Mouse (Mus musculus) forebrain, embryonic 11.5 days (tissue): ENCODE results near the gene Pnma1. TPM values are rescaled to one million over a fixed set of nuclear protein-coding genes. Genes with fewer than 3 reads are reported as not detected.
"Not testable (repeated sequence)": the region's sequence is repeated elsewhere in the genome, so short reads cannot be mapped to it uniquely, and the experiment has no call there.

ENCODE experiments used
- ATAC-seq: fragments of 200-750 bp; cut with Nextera tagmentation; replicated peaks from 2 replicates; pipeline ENCODE4 v1.8.0; 2017; ENCODE audit warnings: moderate TSS enrichment; ENCODE audit not compliant: low FRiP score
- DNase-seq: peaks from one replicate; pipeline ENCODE4 v3.0.0-alpha.2; 2017; ENCODE audit warnings: low spot score
- H3K27ac ChIP-seq: fragments of 300-500 bp; sonication (generic); 2 replicates; pipeline ENCODE4 v1.5.1; 2014; ENCODE audit warnings: low read depth, low read length
- H3K27me3 ChIP-seq: fragments of 300-500 bp; sonication (generic); 2 replicates; pipeline ENCODE4 v1.6.1; 2014; ENCODE audit warnings: mild to moderate bottlenecking, low read length, mixed read lengths; ENCODE audit not compliant: control insufficient read depth, insufficient read depth
- H3K36me3 ChIP-seq: fragments of 300-500 bp; sonication (generic); 2 replicates; pipeline ENCODE4 v1.6.1; 2014; ENCODE audit warnings: mild to moderate bottlenecking, low read length, moderate library complexity, mixed read lengths; ENCODE audit not compliant: control insufficient read depth, insufficient read depth
- H3K4me1 ChIP-seq: fragments of 300-500 bp; sonication (generic); replicated peaks from 2 replicates; pipeline ENCODE4 v1.6.1; 2014; ENCODE audit warnings: low read length, mixed read lengths; ENCODE audit not compliant: control insufficient read depth, insufficient read depth
- H3K4me2 ChIP-seq: fragments of 300-500 bp; sonication (generic); 2 replicates; pipeline ENCODE4 v1.6.1; 2014; ENCODE audit warnings: low read depth, mild to moderate bottlenecking, low read length, moderate library complexity, mixed read lengths; ENCODE audit not compliant: severe bottlenecking
- H3K4me3 ChIP-seq: fragments of 300-500 bp; sonication (generic); 2 replicates; pipeline ENCODE4 v1.5.1; 2014; ENCODE audit warnings: low read depth, low read length
- H3K9ac ChIP-seq: fragments of 300-500 bp; sonication (generic); 2 replicates; pipeline ENCODE4 v1.6.1; 2014; ENCODE audit warnings: low read length
- H3K9me3 ChIP-seq: fragments of 300-500 bp; sonication (generic); 2 replicates; pipeline ENCODE4 v1.6.1; 2016; ENCODE audit warnings: low read length, mixed read lengths; ENCODE audit not compliant: control insufficient read depth
- WGBS: fragments of 180-500 bp; shearing (Covaris S2); extraction: QIAGEN DNeasy Blood & Tissue Kit; methylation state at CpG from one replicate; pipeline ENCODE4 v1.1.7; 2014; 5-methylcytosine and 5-hydroxymethylcytosine counted together
- polyA plus RNA-seq: library from polyadenylated mRNA; unstranded; fragments of >200 nt; fragmentation: Nextera tagmentation; extraction: Ambion mirVana; gene quantifications from 2 replicates; pipeline ENCODE4 v1.2.1, GENCODE M21; 2014

Pnma1 gene
- polyA plus RNA-seq, 1 experiment from 2014 or later = 1.9 TPM

DNA sequence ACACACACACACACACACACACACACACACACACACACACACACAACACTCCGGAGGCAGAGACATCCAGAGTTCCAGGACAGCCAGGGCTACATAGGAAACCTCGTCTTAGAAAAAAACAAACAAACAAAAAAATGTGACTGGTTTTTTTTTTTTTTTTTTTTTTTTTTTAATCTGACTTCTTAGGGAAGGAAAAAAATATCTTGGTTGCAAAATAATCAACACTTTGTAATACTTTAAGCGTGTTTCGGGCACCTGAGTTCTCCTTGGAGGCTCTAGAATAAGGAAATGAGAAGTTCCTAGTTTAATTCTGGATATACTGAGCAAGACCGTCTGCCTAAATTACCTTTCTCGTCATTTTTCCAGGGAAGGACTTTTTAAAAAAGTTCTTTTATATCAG lies 34.6 kb downstream of the Pnma1 start:
- Histone ChIP-seq H3K9me3 (no peaks in the 10 kb centered on the region), H3K27ac (no peak overlapping the region), H3K4me2 (peak overlapping the region; percentile 67; the same call in 1 of the 2 replicates), H3K27me3 (no peaks in the 10 kb centered on the region), H3K4me1 (peaks cover 3% of the 10 kb centered on the region; the same call in 1 of the 2 replicates), H3K36me3 (no peaks in the 10 kb centered on the region), H3K9ac (peak overlapping the region; percentile 31; the same call in 1 of the 2 replicates), H3K4me3 (peak overlapping the region; percentile 83)
- DNase-seq (no peak), ATAC-seq (no peak)
- WGBS = 60% methylated on average over 6 of the region's 6 CpGs

DNA sequence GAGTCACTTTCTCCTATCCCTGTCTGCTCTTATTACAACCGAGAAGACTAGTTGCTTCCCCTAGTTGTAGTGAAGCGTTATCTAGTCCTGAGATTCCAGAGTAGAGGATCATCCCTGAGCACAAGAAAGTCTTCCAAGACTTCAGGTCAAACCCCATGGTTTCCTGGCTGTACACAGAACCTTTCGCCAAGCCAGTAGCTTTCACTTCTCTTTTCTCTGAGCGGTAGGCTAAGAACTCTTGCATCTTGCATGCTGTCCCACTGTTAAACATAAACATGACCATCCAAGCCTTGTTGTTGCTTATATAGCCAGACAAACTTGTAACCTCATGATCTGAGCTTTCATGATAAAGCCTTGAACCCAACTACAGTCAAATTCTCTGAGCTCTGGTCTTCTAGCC lies 37.5 kb downstream of the Pnma1 start:
- no peaks in the 10 kb centered on the region for H3K27me3 ChIP-seq
- H3K27ac ChIP-seq = no peak overlapping the region
- H3K9ac ChIP-seq = no peak overlapping the region
- peaks cover 3% of the 10 kb centered on the region; the same call in 1 of the 2 replicates for H3K4me1 ChIP-seq
- H3K4me2 ChIP-seq = no peak overlapping the region
- DNase-seq (no peak), ATAC-seq (no peak)
- H3K9me3 ChIP-seq = no peaks in the 10 kb centered on the region
- no peak overlapping the region for H3K4me3 ChIP-seq
- 91% methylated on average over 4 of the region's 4 CpGs for WGBS
- no peaks in the 10 kb centered on the region for H3K36me3 ChIP-seq

DNA sequence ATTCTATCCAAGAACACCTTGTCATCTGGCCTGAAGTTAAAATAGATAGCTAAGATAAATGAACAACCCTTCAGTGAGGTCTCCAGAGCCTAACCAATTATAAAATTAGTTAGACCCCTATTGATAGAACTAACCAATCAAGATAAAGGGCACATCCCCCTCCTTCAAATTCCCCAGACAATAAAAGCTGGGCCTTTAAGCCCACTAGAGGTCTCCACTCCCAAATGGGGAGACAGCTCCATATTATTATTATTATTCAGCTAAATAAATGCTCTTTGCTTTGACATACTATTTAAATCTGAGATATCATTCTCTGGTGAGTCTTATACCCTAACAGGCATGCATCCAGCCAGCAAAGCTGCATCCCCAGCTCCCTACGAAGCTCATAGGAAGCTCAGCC lies 38.4 kb downstream of the Pnma1 start:
- no peaks in the 10 kb centered on the region for H3K27me3 ChIP-seq
- ATAC-seq (no peak), DNase-seq (no peak)
- H3K4me1 ChIP-seq = peaks cover 1% of the 10 kb centered on the region; the same call in 1 of the 2 replicates
- H3K9me3 ChIP-seq = no peaks in the 10 kb centered on the region
- H3K9ac ChIP-seq = no peak overlapping the region
- 87% methylated on average over 1 of the region's 1 CpGs for WGBS
- H3K4me2 ChIP-seq = no peak overlapping the region
- no peak overlapping the region for H3K27ac ChIP-seq
- H3K36me3 ChIP-seq = no peaks in the 10 kb centered on the region
- H3K4me3 ChIP-seq = no peak overlapping the region

DNA sequence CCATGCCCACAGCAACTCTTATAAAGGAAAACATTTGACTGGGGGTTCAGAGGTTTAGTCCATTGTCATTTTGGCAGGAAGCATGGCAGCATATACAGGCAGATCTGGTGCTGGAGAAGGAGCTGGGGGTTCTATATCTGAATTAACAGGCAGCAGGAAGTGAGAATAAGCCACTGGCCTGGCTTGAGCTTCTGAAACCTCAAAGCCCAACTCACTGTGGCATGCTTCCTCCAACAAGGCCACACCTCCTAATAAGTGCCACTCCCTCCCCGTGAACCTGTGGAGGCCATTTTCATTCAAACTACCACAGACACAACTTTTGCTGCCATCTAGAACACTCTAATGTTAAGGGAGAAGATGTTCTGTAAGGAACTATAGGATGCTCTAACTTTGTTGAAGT lies 40.6 kb downstream of the Pnma1 start:
- Histone ChIP-seq H3K9me3 (no peaks in the 10 kb centered on the region), H3K4me1 (no peaks in the 10 kb centered on the region), H3K36me3 (no peaks in the 10 kb centered on the region), H3K27me3 (no peaks in the 10 kb centered on the region), H3K4me2 (no peak overlapping the region), H3K4me3 (no peak overlapping the region), H3K27ac (no peak overlapping the region), H3K9ac (no peak overlapping the region)
- DNase-seq (peak; percentile 33), ATAC-seq (no peak)
- WGBS = 78% methylated on average over 1 of the region's 1 CpGs

DNA sequence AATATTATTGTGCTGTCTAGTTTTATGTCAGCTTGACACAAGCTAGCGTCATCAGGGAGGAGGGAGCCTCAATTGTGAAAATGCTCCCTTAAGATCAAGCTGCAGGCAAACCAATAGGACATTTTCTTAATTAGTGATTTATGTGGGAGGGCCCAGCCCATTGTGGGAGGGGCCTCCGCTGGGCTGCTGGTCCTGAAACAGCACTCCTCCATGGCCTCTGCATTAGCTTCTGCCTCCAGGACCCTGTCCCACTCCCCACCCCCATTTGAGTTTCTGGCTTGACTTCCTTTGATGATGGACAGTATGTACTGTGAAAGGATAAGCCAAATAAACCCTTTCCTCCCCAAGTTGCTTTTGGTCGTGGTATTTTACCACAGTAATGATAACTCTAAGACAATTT lies 41.3 kb downstream of the Pnma1 start:
- H3K9ac ChIP-seq = no peak overlapping the region
- 87% methylated on average over 3 of the region's 3 CpGs for WGBS
- no peak overlapping the region for H3K27ac ChIP-seq
- H3K4me2 ChIP-seq = no peak overlapping the region
- no peaks in the 10 kb centered on the region for H3K27me3 ChIP-seq
- DNase-seq = peak; percentile 13
- ATAC-seq = no peak
- H3K4me3 ChIP-seq = no peak overlapping the region
- H3K4me1 ChIP-seq = no peaks in the 10 kb centered on the region
- no peaks in the 10 kb centered on the region for H3K36me3 ChIP-seq
- no peaks in the 10 kb centered on the region for H3K9me3 ChIP-seq

DNA sequence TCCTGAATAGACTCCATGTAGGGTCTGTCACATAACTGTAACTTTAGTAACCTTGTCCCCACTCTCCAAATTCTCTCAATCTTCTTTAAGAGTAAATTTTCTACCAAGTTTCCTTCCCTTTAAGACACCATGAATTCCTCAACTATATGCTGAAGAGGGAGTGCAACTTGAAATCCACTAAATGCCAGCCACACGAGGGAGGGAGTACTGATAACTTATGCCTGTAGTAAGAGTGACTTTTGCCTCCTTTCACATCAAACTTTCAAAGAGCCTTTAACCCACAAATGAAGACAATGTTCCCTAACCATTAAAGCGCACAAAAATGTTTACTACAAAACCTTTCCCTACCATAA lies 46.8 kb downstream of the Pnma1 start:
- 58% methylated on average over 2 of the region's 2 CpGs for WGBS
- ATAC-seq = no peak
- DNase-seq = no peak
- Histone ChIP-seq H3K9ac (no peak overlapping the region), H3K9me3 (no peaks in the 10 kb centered on the region), H3K4me1 (no peaks in the 10 kb centered on the region), H3K27ac (no peak overlapping the region), H3K4me3 (peak overlapping the region; percentile 44), H3K27me3 (no peaks in the 10 kb centered on the region), H3K4me2 (peak overlapping the region; percentile 85), H3K36me3 (no peaks in the 10 kb centered on the region)

DNA sequence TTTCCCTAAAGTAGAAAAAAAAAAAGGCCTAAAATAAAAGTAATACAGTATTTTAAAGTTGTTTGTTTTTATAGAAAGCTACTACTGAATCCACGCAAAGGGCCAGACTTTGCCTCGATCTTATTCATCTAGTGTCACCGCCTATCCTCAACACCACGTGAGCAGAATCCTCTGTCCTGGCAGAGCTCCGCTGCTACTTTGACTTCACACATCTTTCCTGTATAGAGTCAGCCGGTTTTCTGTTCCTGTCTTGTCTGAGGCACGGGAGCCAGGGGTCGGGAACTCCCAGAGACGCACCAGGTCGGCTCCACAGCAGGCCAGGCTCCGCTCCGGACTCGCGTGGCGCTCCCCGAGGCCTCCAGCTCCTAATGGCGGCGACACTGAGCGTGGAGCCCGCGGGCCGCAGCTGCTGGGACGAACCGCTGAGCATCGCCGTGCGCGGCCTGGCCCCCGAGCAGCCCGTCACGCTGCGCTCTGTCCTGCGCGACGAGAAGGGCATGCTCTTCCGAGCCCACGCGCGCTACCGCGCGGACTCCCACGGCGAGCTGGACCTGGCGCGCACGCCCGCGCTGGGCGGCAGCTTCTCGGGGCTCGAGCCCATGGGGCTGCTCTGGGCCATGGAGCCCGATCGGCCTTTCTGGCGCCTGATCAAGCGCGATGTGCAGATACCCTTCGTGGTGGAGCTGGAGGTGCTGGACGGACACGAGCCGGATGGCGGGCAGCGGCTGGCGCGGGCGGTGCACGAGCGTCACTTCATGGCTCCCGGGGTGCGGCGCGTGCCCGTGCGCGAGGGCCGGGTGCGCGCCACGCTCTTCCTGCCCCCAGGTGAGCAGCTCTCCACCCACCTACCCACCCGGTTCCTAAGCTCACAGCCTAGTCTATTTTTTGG lies 47.4 kb downstream of the Pnma1 start, which contains the start of gene Acot6:
TSS of gene Acot6 (plus strand) at position 51 of the 889 bp plus-strand sequence.
- Histone ChIP-seq H3K9ac (peak within 1 kb of the TSS; percentile 65), H3K4me3 (peak within 1 kb of the TSS; percentile 44), H3K4me2 (peak within 1 kb of the TSS; percentile 85)
- not testable (repeated sequence) for H3K36me3 ChIP-seq, H3K4me1 ChIP-seq, H3K9me3 ChIP-seq, H3K27me3 ChIP-seq, H3K27ac ChIP-seq
- WGBS = under 1% methylated on average over 74 of the region's 80 CpGs
- ATAC-seq = peak; percentile 46; the same call in 1 of the 2 replicates
- DNase-seq = peak; percentile 72

DNA sequence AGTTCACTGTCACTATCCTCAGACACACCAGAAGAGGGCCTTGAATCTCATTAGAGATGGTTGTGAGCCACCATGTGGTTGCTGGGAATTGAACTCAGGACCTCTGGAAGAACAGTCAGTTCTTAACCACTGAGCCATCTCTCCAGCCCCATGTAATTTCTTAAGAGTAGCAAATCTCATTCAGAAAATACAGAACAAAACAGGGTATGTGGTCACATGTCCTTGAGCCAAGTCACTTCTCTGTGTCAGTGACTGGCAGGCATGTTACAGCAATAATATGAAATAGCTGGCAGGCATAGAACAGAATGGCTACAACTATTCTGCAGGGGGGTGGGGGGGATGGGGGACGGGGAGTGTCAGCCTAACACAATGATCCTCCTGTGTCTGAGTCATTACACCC lies 48.2 kb downstream of the Pnma1 start:
- Histone ChIP-seq H3K4me1 (no peaks in the 10 kb centered on the region), H3K36me3 (no peaks in the 10 kb centered on the region), H3K4me3 (no peak overlapping the region), H3K4me2 (peak overlapping the region; percentile 85; the same call in 1 of the 2 replicates), H3K9me3 (no peaks in the 10 kb centered on the region), H3K9ac (no peak overlapping the region), H3K27me3 (no peaks in the 10 kb centered on the region), H3K27ac (no peak overlapping the region)
- peak; percentile 30 for DNase-seq
- 81% methylated on average over 1 of the region's 1 CpGs for WGBS
- no peak for ATAC-seq

DNA sequence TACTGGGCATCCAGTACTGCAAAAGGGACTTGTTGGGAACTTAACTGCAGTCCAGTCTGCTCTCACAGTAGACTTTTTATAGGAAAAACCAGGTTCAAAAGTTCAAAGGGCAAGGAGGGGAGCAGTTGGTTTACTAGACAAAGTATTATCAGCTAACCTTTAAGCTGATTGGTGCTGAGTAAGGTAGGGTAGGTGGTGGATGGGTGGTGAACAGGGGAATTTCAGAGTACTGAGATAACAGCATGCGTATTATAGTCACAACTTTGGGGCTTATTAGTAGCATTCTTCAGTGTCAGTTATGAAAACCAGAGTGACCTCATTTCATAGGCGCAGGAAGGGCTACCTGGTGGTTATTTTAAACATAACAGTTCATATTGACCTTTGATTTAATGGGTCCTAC lies 48.7 kb downstream of the Pnma1 start:
- ATAC-seq = no peak
- Histone ChIP-seq H3K36me3 (no peaks in the 10 kb centered on the region), H3K4me2 (no peak overlapping the region), H3K9me3 (no peaks in the 10 kb centered on the region), H3K4me3 (no peak overlapping the region), H3K9ac (no peak overlapping the region), H3K27me3 (no peaks in the 10 kb centered on the region), H3K4me1 (no peaks in the 10 kb centered on the region), H3K27ac (no peak overlapping the region)
- 97% methylated on average over 2 of the region's 2 CpGs for WGBS
- DNase-seq = no peak
